Mouse (Mus musculus): ENCODE data around the gene Slc2a10. TPM values are rescaled to one million over a fixed set of nuclear protein-coding genes. Genes with fewer than 3 reads are reported as not detected.
A peak's percentile ranks its signal among the peaks of the same experiment; 100 is the strongest.

The Slc2a10 gene
- 0.16 and 0.27 TPM in 2 replicates for total RNA-seq (2012; rRNA removed)

DNA sequence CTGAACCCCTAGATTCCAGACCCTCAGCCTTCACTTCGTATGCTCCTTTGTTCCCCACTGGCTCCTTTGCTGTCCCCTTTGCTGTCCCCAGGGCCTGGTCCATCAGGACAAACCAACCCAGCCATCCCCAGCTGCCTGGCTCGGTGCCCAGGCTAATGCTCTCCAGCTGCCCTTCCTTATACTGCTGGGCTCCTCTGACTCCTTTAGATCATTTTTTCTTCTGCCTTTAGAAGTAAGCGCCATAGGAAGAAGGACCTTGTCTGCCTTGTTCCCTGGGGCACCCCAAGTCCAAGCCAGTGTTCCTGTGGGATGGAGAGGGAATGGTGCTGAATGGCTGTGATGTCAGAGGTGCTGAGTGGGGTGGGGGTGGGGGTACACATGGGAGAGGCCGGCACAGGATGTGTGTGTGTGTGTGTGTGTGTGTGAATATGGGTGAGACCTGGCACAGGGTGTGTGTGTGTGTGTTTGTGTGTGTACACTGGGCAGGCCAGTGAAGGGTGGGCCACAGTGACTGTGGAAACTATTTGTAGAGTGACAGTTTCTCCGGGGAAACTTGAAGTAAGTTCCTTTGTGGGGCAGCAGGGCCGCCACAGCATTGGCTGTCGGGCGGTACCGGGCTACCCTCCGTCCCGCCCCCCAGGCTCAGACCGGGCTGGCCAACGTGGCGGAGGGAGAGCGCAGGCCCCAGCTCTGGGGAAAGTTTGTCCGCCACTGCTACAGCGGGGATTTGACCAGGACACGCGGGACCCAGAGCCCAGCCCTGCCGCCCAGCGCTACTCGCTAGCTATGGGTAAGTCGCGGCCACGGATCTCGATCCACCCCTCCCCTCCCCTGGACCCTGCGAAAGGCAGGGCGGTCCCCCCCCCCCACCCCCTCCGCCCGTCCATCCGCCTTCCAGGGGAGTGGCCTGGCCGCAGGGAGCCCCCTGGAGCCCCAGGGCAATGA, at the start of gene Slc2a10:
Slc2a10 (plus strand) TSS at position 529 of the 945 bp plus-strand sequence.
- peak within 1 kb of the TSS; percentile 49; the same call in 1 of the 2 replicates for H3K9ac ChIP-seq (ENCODE audit: insufficient read depth, low read depth, low read length, poor library complexity, severe bottlenecking)
- no peaks in the 10 kb centered on the region for H3K4me1 ChIP-seq (ENCODE audit: control insufficient read depth in 2 of 2, insufficient read depth in 2 of 2, low read length in 2 of 2, poor library complexity in 1 of 2)
- in situ Hi-C loops (cut with MboI; ENCODE audit: low sequenced_read_pairs in 2 of 2, unreplicated experiment in 2 of 2), result no loop called here
- no peaks in the 10 kb centered on the region for H3K36me3 ChIP-seq (ENCODE audit: control insufficient read depth, insufficient read depth, low read length, poor library complexity, severe bottlenecking)
- peak within 1 kb of the TSS; percentile 61 to 62; a peak in 3 of 4 replicates for H3K4me3 ChIP-seq (ENCODE audit: insufficient read depth in 1 of 2, low read depth in 1 of 2, low read length in 2 of 2, poor library complexity in 1 of 2, severe bottlenecking in 1 of 2)
- TF ChIP-seq ZNF384 (IDR thresholded peaks at IDR 0.05; ENCODE audit: low read depth, low read length), result no peak
- no peak for TF ChIP-seq ZC3H11A (IDR thresholded peaks at IDR 0.05; ENCODE audit: borderline replicate concordance, low read depth, low read length)
- TF ChIP-seq MAFK (IDR thresholded peaks at IDR 0.05; ENCODE audit: insufficient read depth, low read depth, low read length), result no peak
- no peak for TF ChIP-seq HCFC1 (IDR thresholded peaks at IDR 0.05; ENCODE audit: borderline replicate concordance, insufficient read depth, low read length)
- no peak for TF ChIP-seq CHD2 (IDR thresholded peaks at IDR 0.05; ENCODE audit: low read depth, low read length)
- no peaks in the 10 kb centered on the region for H3K9me3 ChIP-seq (ENCODE audit: control insufficient read depth, insufficient read depth, low read depth, low read length)
- no peak for DNase-seq (ENCODE audit: low read depth, low spot score)
- no peak within 1 kb of the TSS for H3K27ac ChIP-seq (ENCODE audit: insufficient read depth, low read depth, low read length, poor library complexity, severe bottlenecking)

DNA sequence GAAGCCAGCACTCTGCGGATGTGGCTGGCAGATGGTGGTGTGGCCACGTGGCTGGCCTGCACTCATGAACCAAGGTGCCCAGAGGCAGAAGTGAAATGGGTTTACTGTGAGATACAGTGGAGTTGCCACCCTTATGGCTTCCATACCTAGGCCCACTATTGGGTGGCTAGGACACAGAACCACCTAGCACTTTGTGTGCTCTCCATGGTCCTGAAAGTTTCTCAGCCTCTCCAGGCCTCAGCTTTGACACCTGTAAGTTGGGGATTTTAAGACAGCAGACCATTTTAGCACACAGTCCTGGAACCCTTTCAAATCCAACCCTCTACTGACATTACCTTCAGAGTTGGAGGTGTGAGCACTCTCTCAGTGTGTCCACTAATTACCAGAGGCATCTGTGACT, 46.9 kb upstream of the Slc2a10 start:
- no peak for TF ChIP-seq CHD2 (IDR thresholded peaks at IDR 0.05; ENCODE audit: low read depth, low read length)
- TF ChIP-seq ZC3H11A (IDR thresholded peaks at IDR 0.05; ENCODE audit: borderline replicate concordance, low read depth, low read length), result no peak
- no peak for TF ChIP-seq HCFC1 (IDR thresholded peaks at IDR 0.05; ENCODE audit: borderline replicate concordance, insufficient read depth, low read length)
- no peak for TF ChIP-seq ZNF384 (IDR thresholded peaks at IDR 0.05; ENCODE audit: low read depth, low read length)
- TF ChIP-seq MAFK (IDR thresholded peaks at IDR 0.05; ENCODE audit: insufficient read depth, low read depth, low read length), result no peak
- no peak overlapping the region for H3K4me3 ChIP-seq (ENCODE audit: insufficient read depth in 1 of 2, low read depth in 1 of 2, low read length in 2 of 2, poor library complexity in 1 of 2, severe bottlenecking in 1 of 2)
- no peak overlapping the region for H3K9ac ChIP-seq (ENCODE audit: insufficient read depth, low read depth, low read length, poor library complexity, severe bottlenecking)
- 0 out of 4 replicates have a peak, but pooled peaks cover 0 to 2% of the 10 kb centered on the region in 2 experiments for H3K4me1 ChIP-seq (ENCODE audit: control insufficient read depth in 2 of 2, insufficient read depth in 2 of 2, low read length in 2 of 2, poor library complexity in 1 of 2)
- H3K36me3 ChIP-seq (ENCODE audit: control insufficient read depth, insufficient read depth, low read length, poor library complexity, severe bottlenecking), result no peaks in the 10 kb centered on the region
- DNase-seq (ENCODE audit: low read depth, low spot score), result peak; percentile 53
- in situ Hi-C loops (cut with MboI; ENCODE audit: low sequenced_read_pairs in 2 of 2, unreplicated experiment in 2 of 2), result no loop called here
- no peak overlapping the region for H3K27ac ChIP-seq (ENCODE audit: insufficient read depth, low read depth, low read length, poor library complexity, severe bottlenecking)
- H3K9me3 ChIP-seq (ENCODE audit: control insufficient read depth, insufficient read depth, low read depth, low read length), result no peaks in the 10 kb centered on the region

DNA sequence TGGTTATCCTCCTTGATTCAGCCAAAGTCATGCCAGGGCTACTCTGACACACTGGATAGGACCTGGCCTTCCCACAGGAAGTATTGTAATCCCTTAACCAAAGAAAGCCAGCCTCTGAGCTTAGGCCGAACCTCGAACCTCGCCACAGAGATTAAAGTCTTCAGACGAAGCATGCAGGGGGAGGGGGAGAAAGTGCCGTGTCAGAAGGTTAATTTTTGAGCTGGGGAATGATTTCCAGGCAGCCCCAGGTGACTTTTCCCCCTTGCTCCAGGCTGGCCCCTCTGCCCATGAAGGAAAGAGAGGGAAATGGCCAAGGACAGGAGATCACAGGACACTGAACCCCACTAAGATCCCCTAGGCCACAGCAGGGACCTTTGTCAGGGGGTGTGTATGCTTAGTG, 45.4 kb upstream of the Slc2a10 start:
- Histone ChIP-seq H3K36me3 (ENCODE audit: control insufficient read depth, insufficient read depth, low read length, poor library complexity, severe bottlenecking) (no peaks in the 10 kb centered on the region), H3K9ac (ENCODE audit: insufficient read depth, low read depth, low read length, poor library complexity, severe bottlenecking) (no peak overlapping the region), H3K9me3 (ENCODE audit: control insufficient read depth, insufficient read depth, low read depth, low read length) (no peaks in the 10 kb centered on the region), H3K27ac (ENCODE audit: insufficient read depth, low read depth, low read length, poor library complexity, severe bottlenecking) (no peak overlapping the region), H3K4me3 (ENCODE audit: insufficient read depth in 1 of 2, low read depth in 1 of 2, low read length in 2 of 2, poor library complexity in 1 of 2, severe bottlenecking in 1 of 2) (no peak overlapping the region), H3K4me1 (ENCODE audit: control insufficient read depth in 2 of 2, insufficient read depth in 2 of 2, low read length in 2 of 2, poor library complexity in 1 of 2) (0 out of 4 replicates have a peak, but pooled peaks cover 0 to 2% of the 10 kb centered on the region in 2 experiments)
- no peak for DNase-seq (ENCODE audit: low read depth, low spot score)
- in situ Hi-C loops (cut with MboI; ENCODE audit: low sequenced_read_pairs in 2 of 2, unreplicated experiment in 2 of 2), result no loop called here
- TF ChIP-seq MAFK (IDR thresholded peaks at IDR 0.05; ENCODE audit: insufficient read depth, low read depth, low read length), result no peak
- no peak for TF ChIP-seq ZNF384 (IDR thresholded peaks at IDR 0.05; ENCODE audit: low read depth, low read length)
- no peak for TF ChIP-seq HCFC1 (IDR thresholded peaks at IDR 0.05; ENCODE audit: borderline replicate concordance, insufficient read depth, low read length)
- TF ChIP-seq CHD2 (IDR thresholded peaks at IDR 0.05; ENCODE audit: low read depth, low read length), result no peak
- TF ChIP-seq ZC3H11A (IDR thresholded peaks at IDR 0.05; ENCODE audit: borderline replicate concordance, low read depth, low read length), result no peak

DNA sequence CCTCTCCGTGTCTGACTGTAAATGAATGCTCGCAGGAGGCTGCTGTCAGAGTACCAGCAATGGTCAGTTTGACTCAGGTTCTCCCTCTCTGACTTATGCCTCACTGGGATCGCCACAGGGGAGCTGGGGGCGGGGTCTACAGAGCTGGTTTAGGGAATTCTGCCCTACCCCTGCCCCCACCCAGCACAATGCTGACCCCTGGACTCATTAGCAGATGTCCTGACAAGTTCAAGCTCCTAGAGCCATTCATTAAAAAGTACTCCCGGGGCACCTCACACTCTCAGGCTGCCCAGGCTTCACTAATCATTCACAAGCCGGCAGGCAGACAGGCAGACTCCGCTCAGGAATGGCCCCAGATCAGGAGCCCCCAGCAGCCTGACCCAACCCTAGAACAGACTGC, 43.9 kb upstream of the Slc2a10 start:
- Histone ChIP-seq H3K4me1 (ENCODE audit: control insufficient read depth in 2 of 2, insufficient read depth in 2 of 2, low read length in 2 of 2, poor library complexity in 1 of 2) (0 out of 4 replicates have a peak, but pooled peaks cover 0 to 2% of the 10 kb centered on the region in 2 experiments), H3K9ac (ENCODE audit: insufficient read depth, low read depth, low read length, poor library complexity, severe bottlenecking) (no peak overlapping the region), H3K9me3 (ENCODE audit: control insufficient read depth, insufficient read depth, low read depth, low read length) (no peaks in the 10 kb centered on the region), H3K36me3 (ENCODE audit: control insufficient read depth, insufficient read depth, low read length, poor library complexity, severe bottlenecking) (no peaks in the 10 kb centered on the region), H3K4me3 (ENCODE audit: insufficient read depth in 1 of 2, low read depth in 1 of 2, low read length in 2 of 2, poor library complexity in 1 of 2, severe bottlenecking in 1 of 2) (no peak overlapping the region), H3K27ac (ENCODE audit: insufficient read depth, low read depth, low read length, poor library complexity, severe bottlenecking) (no peak overlapping the region)
- no peak for TF ChIP-seq ZC3H11A (IDR thresholded peaks at IDR 0.05; ENCODE audit: borderline replicate concordance, low read depth, low read length)
- TF ChIP-seq MAFK (IDR thresholded peaks at IDR 0.05; ENCODE audit: insufficient read depth, low read depth, low read length), result no peak
- no peak for TF ChIP-seq ZNF384 (IDR thresholded peaks at IDR 0.05; ENCODE audit: low read depth, low read length)
- no peak for TF ChIP-seq HCFC1 (IDR thresholded peaks at IDR 0.05; ENCODE audit: borderline replicate concordance, insufficient read depth, low read length)
- no peak for TF ChIP-seq CHD2 (IDR thresholded peaks at IDR 0.05; ENCODE audit: low read depth, low read length)
- in situ Hi-C loops (cut with MboI; ENCODE audit: low sequenced_read_pairs in 2 of 2, unreplicated experiment in 2 of 2), result no loop called here
- DNase-seq (ENCODE audit: low read depth, low spot score), result no peak

Data from ES-E14 (cell line).